Mouse (Mus musculus): Measurements from ENCODE around the gene Enpep.

DNA sequence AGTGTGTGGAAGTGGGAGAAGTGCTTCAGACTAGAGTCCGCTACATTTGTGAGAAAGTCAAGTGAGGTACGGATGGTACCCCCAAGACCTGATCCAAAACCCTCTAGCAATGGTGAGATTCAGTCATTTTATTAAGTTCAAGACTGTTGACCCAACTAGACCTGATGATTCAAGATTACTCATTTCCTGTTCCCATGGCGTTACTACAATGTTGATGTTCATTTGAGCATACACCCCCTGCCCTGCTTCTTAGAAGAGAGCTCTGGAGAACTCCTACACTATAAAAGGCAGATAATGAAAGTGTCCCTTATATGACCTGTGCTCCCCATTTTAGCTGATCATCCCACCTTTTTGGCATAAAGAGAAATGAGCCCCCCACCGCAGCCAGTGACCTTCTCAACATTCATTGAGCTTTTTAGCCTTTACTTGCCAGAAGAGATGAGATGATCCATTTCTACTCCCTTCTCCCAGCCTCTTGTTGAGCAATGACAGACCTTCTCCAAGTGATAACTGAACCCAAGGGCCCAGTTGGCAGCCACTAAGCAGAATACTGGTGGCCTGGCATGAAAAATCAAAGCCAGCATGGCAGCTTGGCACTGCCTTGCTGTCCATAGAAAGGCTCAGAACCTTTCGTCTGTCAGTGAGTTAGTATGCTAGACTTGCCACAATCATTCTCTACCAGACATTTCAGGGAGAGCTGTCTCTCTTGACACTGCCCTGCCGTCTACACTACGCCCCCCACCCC is 18.7 kb downstream of the Enpep start:
- TF ChIP-seq POLR2A (IDR thresholded peaks at IDR 0.05; ENCODE audit: insufficient read length, low read depth) (no peak), TCF12 (IDR thresholded peaks at IDR 0.05; ENCODE audit: insufficient read depth, poor library complexity, severe bottlenecking) (no peak), MYOG (IDR thresholded peaks at IDR 0.05; ENCODE audit: control insufficient read depth in 1 of 3, insufficient read depth in 1 of 3, insufficient read length in 2 of 3, low read depth in 2 of 3) (no peak), USF1 (IDR thresholded peaks at IDR 0.05; ENCODE audit: low read depth) (no peak)

Data from myocyte (in vitro differentiated cells).